Mouse (Mus musculus): ENCODE data around the gene Prpf38a.

The Prpf38a gene

DNA sequence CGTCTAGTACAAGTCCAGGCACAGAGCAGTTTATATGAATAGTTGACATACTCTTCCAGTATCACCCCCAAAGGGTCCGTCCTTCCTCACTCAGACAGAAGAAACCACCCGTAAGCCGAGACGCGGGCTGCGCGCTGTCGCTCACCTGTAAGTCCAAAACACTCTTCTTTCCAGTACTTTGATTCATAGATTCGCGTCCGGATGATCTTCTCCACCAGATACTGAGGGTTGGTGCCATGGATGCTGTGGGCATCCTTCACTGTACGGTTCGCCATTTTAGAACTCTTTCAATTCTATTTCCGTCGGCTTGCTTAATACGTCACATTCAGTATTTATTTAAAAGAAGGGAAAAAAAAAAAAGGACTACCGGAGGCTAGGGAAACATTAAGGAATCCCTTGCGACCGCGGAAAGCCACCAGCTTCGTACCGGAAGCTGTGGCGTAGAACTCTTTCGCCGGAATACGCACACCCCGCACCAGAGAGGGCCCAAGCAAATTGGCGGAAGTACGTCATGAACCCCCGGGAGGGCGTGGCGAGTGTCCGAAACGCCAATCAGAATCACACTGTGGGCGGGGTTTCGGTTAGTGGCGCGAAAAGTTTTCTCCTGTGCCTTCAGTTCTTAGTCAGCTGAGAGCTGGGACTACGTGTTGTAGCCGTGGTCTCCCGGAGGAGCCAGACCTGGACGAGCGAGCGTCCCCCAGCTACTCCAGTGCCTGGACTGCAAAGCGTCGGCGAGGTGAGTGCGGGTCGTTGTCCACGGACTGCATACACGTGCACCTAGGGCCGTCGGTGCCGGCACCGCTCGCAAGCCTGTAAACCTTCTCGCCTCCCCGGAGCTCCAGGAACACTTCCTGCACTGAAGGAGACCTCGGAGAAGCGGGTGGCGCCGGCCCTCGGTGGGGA, at the start of gene Prpf38a, which contains the start of gene Orc1:
Gene Prpf38a, minus strand, starts transcription at position 497 of the 903 bp plus-strand sequence.
Gene Orc1, plus strand, starts transcription at position 584 of the 903 bp plus-strand sequence.
- in situ Hi-C loops (cut with MboI, MseI) = no loop called here

DNA sequence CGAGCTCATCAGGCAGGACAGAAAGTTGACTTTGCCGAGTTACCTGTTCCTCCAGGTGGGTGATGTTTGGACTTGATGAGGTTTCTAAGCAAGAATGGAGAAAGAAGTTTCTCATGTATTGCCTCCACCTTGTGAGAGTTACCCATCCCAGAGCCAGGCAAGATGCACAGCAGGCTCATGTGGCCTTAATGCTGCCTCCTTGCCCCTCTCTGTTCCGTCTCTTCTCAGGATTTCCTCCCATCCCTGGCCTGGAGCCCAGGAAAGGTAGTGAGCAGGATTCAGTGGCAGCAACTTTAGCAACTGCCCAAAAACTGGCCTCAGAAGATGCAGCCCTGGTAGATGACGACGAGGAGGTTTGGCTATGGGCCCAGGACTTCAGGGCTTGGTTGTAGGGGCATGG, 47.9 kb upstream of the Prpf38a start:
- in situ Hi-C loops (cut with MboI, MseI) = no loop called here

DNA sequence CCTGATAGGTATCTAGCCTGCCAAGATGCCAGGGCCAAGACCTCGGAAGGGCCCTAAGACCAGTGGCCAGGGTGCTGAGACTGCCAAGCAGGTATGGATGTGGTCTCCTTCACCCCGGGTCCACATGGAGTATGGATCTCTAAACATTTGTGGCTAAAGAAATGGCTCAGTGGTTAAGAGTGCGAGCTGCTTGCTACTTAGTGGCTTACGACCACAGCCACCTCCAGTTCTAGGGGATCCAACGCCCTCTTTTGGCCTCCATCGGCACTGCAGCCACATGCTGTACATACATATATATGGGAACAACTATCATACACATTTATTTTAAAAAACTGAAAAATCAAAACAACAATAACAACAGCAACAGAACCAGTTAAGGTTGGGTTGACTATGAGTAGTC, 42.4 kb upstream of the Prpf38a start:
- in situ Hi-C loops (cut with MboI, MseI) = no loop called here

DNA sequence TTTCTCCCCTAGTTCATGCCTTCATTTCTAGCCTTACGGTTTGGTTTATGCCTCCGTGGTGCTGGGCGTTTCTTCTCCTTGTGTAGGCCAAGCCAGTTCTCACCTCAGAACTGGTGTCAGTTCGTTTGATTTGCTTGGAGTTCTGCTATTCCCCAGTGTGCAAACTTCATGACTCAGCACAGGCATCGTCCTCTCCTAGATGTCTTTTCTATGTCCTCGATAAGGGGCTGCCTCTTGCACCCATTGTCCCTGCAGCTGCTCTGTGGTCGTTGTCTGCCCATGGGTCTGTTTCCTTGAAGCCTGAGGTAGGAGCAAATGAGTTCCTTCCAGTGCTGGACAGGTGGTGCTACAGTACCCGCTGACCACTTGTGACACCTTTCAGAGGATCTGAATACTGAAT, 41.4 kb upstream of the Prpf38a start:
- in situ Hi-C loops (cut with MboI, MseI) = no loop called here

DNA sequence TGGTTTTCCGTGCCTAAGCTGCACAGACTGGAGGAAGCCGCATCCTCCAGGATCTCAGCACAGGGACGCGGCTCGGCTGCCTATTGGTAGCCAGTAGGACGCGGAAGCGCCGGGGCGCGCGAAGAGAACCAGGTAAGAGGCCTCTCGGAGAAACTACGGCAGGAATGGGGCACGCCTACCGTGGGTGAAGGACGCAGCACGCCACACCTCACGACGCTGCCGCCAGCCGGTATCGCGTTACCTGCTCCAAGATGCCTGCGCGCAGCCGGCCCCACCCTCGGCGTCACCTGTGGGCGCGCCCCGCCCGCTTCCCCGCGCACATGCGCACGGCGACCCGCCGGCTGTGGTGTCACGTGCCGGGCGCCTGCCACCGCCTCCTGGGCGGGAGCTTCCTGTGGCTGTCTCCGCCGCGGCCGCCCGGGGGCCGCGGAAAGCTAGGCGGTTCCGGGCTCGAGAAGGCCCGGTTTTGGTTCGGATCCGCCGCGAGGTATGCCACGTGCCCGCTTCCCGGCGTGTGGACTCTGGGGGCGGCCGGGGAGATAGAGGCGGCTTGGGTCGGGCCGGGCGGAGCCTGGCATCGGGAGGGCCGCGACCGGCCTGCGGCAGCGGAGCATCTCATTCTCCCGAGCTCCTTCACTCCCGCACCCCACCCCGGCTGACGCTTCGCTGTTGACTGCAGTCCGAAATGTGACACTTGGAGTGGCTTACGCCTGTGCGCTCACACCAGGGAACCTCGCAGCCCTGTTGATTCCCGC, 40.6 kb upstream of the Prpf38a start, which contains the start of gene Cc2d1b:
Gene Cc2d1b, plus strand, starts transcription at position 354 of the 755 bp plus-strand sequence.
- in situ Hi-C loops (cut with MboI, MseI) = no loop called here

DNA sequence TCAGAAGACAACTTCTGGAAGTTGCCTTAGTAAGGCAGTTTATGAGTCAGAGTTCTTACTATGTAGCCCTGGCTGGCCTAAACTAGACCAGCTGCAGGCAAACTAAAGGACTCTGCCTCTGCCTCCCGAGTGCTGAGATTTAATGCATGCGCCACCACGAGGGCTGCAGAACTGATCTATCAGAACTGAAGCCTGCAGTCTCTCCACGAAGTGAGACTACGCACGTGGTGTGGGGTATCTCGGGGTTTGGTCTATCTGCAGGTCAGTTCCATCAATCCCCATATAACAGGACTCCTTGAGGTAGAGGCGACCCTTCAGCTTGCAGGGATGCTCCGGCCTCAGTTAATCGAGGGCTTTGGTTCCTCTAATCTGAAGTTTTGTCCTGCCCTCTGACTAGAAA, 40.0 kb upstream of the Prpf38a start:
- in situ Hi-C loops (cut with MboI, MseI) = no loop called here

DNA sequence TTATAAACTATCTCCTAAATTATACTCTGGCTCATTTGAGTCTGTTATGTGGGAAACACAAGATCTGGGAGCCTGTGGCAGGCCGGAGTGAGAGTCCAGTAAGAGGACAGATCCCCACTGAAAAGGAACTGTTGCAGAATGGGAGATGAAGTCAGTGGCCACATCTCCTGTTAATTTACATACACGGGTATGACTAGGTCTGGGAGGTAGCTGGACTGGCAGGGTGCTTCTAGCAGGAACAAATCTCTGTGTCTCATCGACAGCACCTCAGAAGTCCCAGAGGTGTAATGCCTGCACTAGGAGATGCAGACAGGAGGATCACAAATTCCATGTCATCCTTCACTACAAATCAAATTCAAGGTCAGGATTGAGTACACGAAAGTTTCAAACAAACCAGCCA, 39.5 kb upstream of the Prpf38a start:
- in situ Hi-C loops (cut with MboI, MseI) = no loop called here

DNA sequence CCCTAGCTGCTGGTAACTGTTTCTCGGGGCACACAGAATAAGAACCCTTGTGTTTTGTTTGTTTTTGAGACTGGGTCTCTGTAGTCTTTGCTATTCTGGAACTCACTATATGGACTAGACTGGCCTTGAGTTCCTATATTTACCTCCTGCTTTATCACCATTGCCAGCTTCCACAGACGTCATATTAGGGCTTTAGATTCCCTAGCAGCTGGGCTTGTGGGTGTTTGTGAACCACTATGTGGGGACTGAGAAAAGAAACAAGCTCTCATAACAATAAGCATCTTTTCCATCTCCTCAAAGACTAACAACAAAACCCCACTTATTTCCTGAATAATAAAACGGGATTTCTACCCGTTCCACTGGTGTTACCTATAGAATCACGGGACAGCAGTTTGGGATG, 31.8 kb upstream of the Prpf38a start:
- in situ Hi-C loops (cut with MboI, MseI) = no loop called here

DNA sequence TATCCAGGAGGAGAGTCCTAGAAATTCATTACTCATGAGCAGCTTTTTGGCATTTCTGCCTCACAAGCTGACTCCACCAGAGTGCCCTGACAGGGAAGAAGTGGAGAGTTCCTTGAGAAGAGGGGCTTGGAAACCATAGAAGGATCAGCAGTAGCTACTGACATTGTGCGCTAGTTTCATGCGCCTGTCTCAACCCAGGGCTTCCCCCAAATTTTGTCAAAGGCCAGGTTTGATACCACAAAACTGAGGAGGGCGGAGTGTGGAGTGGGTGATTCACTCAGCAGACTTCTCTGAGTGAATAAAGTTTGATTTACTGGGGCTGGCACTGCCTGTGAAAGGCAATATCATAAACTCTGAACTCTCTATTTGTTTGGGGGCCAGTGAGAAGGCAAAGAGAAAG, 29.5 kb upstream of the Prpf38a start:
- in situ Hi-C loops (cut with MboI, MseI) = loop anchor here (10.0 kb wide), 1 partner anchor 716 kb away; no protein-coding TSS in a partner anchor

DNA sequence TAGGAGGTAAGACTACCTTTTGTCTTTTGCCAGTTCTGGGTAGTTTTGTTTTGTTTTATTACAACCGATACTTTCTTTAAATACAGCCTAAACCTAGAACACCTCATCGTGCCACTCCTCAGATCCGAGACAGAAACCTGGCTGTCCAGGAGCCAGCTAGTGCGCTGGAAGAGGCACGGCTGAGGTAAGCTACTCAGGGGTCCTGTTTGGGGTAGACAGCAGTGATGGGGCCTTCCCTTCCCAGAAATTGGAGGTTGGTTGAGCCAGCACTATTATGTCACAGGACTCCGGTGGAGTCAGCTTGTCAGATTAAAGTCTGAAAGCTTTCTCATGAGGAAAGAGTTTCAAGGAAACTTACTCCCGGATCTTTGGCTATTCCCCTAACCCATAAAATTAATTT, 22.7 kb upstream of the Prpf38a start:
- in situ Hi-C loops (cut with MboI, MseI) = loop anchor here (10.0 kb wide), 1 partner anchor 723 kb away; no protein-coding TSS in a partner anchor

DNA sequence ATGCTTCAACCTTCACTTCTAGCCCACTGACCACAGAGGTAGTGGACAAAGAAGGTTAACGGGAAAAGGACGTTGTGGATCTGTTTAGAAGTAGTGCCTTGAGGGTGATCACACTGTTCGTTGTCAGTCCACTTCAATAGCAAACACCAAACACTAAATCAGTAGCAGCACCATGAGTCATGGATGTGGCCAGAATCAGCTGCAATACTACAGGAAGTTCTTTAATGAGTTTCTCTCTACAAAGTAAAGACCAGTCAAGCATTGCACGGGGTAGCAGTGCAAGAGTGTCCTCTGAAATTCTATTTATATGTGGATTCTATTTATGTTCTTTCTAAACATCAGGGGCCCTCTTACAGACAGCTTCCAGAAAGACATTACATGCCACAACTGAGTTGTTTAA, 19.2 kb upstream of the Prpf38a start:
- in situ Hi-C loops (cut with MboI, MseI) = no loop called here

DNA sequence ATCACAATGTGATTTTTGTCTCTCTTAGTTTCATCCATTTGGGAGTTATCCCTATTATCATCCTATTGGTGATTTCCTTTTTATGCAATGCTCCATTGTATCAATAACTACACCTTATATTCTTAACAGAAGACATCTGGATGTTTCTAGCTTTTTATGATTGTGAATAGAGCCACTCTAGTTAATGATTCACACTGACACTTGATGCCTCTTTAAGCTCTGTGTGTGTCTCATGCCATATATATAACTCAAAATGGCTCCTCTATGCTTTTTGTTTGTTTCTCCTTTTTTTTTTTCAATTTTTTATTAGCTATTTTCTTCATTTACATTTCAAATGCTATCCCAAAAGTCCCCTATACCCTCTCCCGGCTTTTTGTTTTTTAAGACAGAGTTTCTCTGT, 16.6 kb upstream of the Prpf38a start:
- in situ Hi-C loops (cut with MboI, MseI) = no loop called here

DNA sequence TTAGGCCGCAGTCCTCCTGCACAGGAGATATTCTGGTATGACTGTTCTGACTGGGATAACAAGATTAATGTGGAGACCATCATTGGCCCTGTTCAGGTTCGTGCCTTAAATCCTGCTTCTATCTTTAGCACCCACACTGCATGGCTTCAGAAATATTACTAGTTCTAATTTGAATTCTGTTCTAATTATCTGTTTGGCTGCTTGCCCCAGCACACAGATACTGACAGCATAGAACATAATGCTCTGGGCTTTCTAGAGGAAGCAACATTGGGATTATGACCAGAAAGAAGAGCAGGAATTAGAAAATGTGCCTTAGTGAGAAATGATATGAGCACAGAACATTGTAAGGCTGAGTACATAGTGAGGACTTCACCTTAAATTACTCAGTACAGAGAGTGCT, 14.2 kb upstream of the Prpf38a start:
- in situ Hi-C loops (cut with MboI, MseI) = no loop called here

DNA sequence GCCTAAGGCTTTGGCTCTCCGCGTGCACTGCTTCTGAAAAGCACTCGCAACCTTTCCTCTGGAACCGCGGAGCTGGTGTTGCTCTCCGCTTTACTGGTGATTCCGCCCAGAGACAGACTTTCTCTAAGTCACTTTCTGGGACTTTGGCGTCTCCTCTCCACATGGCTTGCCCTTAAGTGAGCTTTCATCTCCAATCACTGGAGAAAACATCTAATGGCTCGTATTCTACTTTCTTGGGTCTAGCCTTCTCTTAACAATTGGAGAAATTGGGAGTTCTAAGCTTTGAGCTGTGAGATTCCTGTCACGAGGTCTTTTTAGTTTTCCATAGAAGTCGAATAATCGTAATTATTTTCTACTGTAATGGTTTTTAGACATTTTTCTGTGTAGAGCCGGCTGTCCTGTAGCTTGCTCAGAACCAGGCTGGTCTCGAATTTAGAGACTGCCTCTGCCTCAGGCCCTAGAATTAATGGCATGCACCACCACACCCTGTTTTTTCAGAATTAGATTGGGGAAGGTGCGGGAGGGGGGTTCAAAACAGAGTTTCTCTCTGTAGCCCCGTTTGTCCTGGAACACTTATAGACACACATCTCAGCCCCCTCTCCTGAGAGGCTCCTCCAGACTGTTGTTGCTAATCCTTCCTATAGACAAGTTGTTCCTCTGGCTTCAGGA, 741 bp upstream of the Prpf38a start:
- in situ Hi-C loops (cut with MboI, MseI) = no loop called here

DNA sequence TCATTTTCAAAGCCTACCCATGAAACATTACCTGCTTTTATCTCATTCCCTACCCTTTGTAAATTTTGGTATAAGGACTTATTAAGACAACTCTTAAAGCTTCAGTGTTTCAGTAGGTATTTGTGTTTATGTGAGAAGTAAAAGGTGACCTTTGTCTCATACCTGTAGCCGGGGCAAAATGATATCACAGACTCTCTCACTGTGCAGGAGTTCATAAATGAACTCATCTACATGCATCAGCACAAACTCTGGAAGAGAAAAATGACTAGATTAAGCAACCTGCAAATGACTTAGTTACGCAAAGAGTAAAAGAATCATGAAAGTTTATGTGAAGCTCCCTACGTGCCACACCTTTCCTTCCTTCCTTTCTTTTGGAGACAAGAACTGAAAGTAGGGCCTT, 6.5 kb downstream of the Prpf38a start:
- in situ Hi-C loops (cut with MboI, MseI) = loop anchor here (25.0 kb wide), 1 partner anchor 235 kb away; the partner anchor contains the start of gene Coa7

DNA sequence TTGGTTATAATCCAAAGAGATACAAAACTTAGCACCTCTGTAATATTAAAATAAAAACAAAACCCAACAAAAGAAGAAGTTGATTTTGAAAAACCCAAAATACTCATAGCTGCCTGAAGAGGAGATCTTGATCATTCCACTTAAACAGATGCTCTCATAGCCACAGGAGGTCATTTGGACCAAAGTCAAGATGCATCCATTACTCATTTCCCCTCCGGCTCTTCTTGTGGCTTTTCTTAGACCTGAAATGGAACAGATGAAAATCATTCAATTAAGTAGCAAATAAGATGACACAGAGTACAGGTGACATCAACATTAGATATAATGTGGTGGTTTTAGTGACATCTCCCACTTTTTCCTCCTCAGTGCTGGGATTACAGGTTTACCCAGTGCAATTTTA, 14.1 kb downstream of the Prpf38a start:
- in situ Hi-C loops (cut with MboI, MseI) = loop anchor here (25.0 kb wide), 1 partner anchor 228 kb away; the partner anchor contains the start of gene Coa7

DNA sequence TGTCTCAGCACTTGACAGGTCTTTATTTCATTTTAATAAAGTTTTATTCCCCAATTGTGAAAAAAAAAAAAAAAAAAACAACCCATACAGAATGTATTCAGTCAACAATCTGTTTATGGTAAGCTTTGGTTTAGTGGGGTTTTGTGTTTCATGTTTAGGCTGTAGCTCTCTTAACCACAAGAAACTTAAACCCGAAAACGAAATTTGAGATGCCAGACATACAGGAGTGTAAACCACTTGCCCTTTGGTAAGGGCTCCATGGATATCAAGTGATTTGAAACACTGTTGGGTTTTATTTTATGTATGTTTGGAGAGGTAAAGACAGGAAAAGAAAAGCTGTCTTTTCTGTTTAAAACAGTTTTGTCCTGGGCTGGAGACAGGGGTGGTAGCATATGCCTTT, 39.4 kb downstream of the Prpf38a start:
- in situ Hi-C loops (cut with MboI, MseI) = loop anchor here (10.0 kb wide), 1 partner anchor 55 kb away; no protein-coding TSS in a partner anchor

Data from T-helper 2 cell (primary cell).